In genomic region chr6:100193760-100194159, GRCm38 (mm10) we compare ENCODE assay signal across 12 mouse cellular contexts.
"Had no signal": no experiment of that assay in that cellular context is flagged by ENCODE, and none has a peak within 500 bp of the region (broad histone marks: within the 10 kb centered on the region; RNA-seq: fewer than 3 reads in every experiment).

No protein-coding gene starts in this region.

- H3K9ac ChIP-seq: liver, embryonic 14.5 days; neural tube, embryonic 12.5 days had no signal

- ATAC-seq: lung, postnatal 0 days had no signal

- H3K9me3 ChIP-seq: midbrain, embryonic 10.5 days; neural tube, embryonic 12.5 days had no signal

- H3K27ac ChIP-seq: layer of hippocampus, adult 2 months; liver, embryonic 14.5 days; midbrain, embryonic 10.5 days; neural tube, embryonic 12.5 days had no signal

- H3K4me2 ChIP-seq: neural tube, embryonic 12.5 days had no signal

- H3K36me3 ChIP-seq: midbrain, embryonic 10.5 days; neural tube, embryonic 12.5 days had no signal

- DNase-seq: kidney, adult 18-20 months; kidney, postnatal 4 days; left cerebral cortex, postnatal 4 days; lung, adult 18-20 months; lung, postnatal 36 days; midbrain, embryonic 14.5 days; thymus, postnatal 4 days had no signal

- H3K4me3 ChIP-seq: layer of hippocampus, adult 2 months; midbrain, embryonic 10.5 days; neural tube, embryonic 12.5 days had no signal
